Mouse (Mus musculus) thymus, adult 2 months (tissue): ENCODE measurements around the gene Tbl3. TPM values are rescaled to one million over a fixed set of nuclear protein-coding genes. Genes with fewer than 3 reads are reported as not detected.

Experiments used
- DNase-seq: peaks from one replicate; pipeline ENCODE4 v3.0.0; 2021
- H3K27ac ChIP-seq: fragments of 200-500 bp; 2 replicates; pipeline ENCODE4 v1.5.1; 2012; ENCODE audit warnings: low read length, control low read depth; ENCODE audit not compliant: control insufficient read depth, insufficient read depth
- H3K27me3 ChIP-seq: fragments of 200-500 bp; 2 replicates; pipeline ENCODE4 v1.6.1; 2012; ENCODE audit warnings: mild to moderate bottlenecking, low read length, moderate library complexity, mixed read lengths; ENCODE audit not compliant: control insufficient read depth, insufficient read depth
- H3K36me3 ChIP-seq: fragments of 200-500 bp; 2 replicates; pipeline ENCODE4 v1.6.1; 2012; ENCODE audit warnings: mild to moderate bottlenecking, low read length, moderate library complexity; ENCODE audit not compliant: control insufficient read depth, insufficient read depth
- H3K4me1 ChIP-seq: fragments of 200-500 bp; replicated peaks from 2 replicates; pipeline ENCODE4 v1.6.1; 2012; ENCODE audit warnings: low read length; ENCODE audit not compliant: control insufficient read depth, insufficient read depth
- H3K4me3 ChIP-seq: fragments of 200-500 bp; 2 replicates; pipeline ENCODE4 v1.5.1; 2012; ENCODE audit warnings: mild to moderate bottlenecking, low read length, control low read depth, moderate library complexity; ENCODE audit not compliant: control insufficient read depth, insufficient read depth
- CTCF ChIP-seq: fragments of 200-500 bp; IDR thresholded peaks from 2 replicates; pipeline ENCODE4 v1.5.1; 2012; ENCODE audit warnings: mild to moderate bottlenecking, control low read depth, low read length, moderate library complexity, borderline replicate concordance; ENCODE audit not compliant: control insufficient read depth, poor library complexity, insufficient read depth; ENCODE audit errors: extremely low read depth
- POLR2A ChIP-seq: fragments of 200-500 bp; IDR thresholded peaks from 2 replicates; pipeline ENCODE4 v1.6.1; 2012; ENCODE audit warnings: mild to moderate bottlenecking, low read length, control low read depth, moderate library complexity; ENCODE audit not compliant: control insufficient read depth, poor library complexity, insufficient read depth; ENCODE audit errors: extremely low read depth
- WGBS: fragments of 180-500 bp; shearing (Covaris S2); methylation state at CpG from one replicate; pipeline ENCODE4 v1.1.7; 2018; 5-methylcytosine and 5-hydroxymethylcytosine counted together
- polyA plus RNA-seq: library from polyadenylated mRNA; depleted of rRNA; stranded (reverse); fragments of >200 nt; gene quantifications from 2 replicates; pipeline ENCODE4 v1.2.3, GENCODE M21; 2012

Gene Tbl3
- polyA plus RNA-seq, 1 experiment, result 109 TPM

DNA sequence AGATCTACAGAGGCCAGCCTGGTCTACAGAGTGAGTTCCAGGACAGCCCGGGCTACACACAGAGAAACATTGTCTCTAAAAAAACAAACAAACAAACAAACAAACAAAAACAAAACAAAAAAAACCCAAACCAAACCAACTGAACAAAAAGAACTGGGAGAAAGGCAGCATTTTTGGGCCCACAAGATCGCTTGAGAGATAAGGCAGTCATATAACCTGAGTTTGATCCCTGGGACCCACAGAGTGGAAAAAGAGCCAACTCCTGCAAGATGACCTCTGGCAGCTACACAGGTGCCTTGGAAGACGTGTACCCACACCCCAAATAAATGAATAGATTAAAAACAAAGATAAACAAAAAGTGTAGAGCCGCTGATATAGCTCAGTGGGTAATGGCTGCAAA, 52.5 kb downstream of the Tbl3 start:
- 86% methylated on average over 4 of the region's 4 CpGs for WGBS
- Histone ChIP-seq H3K4me1 (peaks cover 14% of the 10 kb centered on the region; the same call in 1 of the 2 replicates), H3K4me3 (no peak overlapping the region), H3K27ac (no peak overlapping the region), H3K27me3 (peaks cover 10% of the 10 kb centered on the region; the same call in 1 of the 2 replicates), H3K36me3 (no peaks in the 10 kb centered on the region)
- DNase-seq, result no peak
- TF ChIP-seq CTCF (no peak), POLR2A (no peak)

- Histone ChIP-seq H3K27me3 (peaks cover 10% of the 10 kb centered on the region; the same call in 1 of the 2 replicates), H3K36me3 (no peaks in the 10 kb centered on the region), H3K27ac (no peak overlapping the region), H3K4me3 (no peak overlapping the region), H3K4me1 (peaks cover 20% of the 10 kb centered on the region)
- DNase-seq, result peak; percentile 73
- WGBS, result 14% methylated on average over 19 of the region's 19 CpGs
- TF ChIP-seq CTCF, result peak; percentile 98
- TF ChIP-seq POLR2A, result no peak
These were observed 53.3 kb downstream of the Tbl3 start for GRCm38 (mm10) chr17:24653967-24654710.

- no peak for DNase-seq
- Histone ChIP-seq H3K4me3 (no peak overlapping the region), H3K27ac (no peak overlapping the region), H3K27me3 (no peaks in the 10 kb centered on the region; the same call in 1 of the 2 replicates), H3K36me3 (no peaks in the 10 kb centered on the region), H3K4me1 (peaks cover 12% of the 10 kb centered on the region)
- WGBS, result 58% methylated on average over 3 of the region's 3 CpGs
- TF ChIP-seq CTCF, result no peak
- TF ChIP-seq POLR2A, result no peak
These were observed 55.6 kb downstream of the Tbl3 start for GRCm38 (mm10) chr17:24651835-24652234.

DNA sequence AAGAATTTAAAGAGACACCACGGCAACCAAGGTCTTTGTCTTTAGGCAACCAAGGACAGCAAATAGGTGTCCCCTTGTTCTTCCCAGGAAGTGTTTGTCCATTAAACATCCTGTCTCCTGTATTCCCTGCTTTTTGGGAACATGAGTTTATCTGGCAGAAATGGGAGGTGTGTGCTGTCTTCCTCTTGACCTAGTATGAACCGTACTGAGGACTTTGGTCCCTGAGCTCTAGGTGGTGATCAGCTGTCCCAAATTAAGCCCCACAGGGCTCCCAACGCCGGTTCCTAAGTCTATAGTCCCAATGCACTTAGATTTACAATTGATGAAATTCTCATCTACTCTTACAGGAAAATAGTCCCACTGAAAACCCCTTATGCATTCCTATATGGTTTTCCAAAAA, 56.7 kb downstream of the Tbl3 start:
- no peaks in the 10 kb centered on the region for H3K36me3 ChIP-seq
- H3K4me3 ChIP-seq, result no peak overlapping the region
- TF ChIP-seq CTCF (no peak), POLR2A (no peak)
- peaks cover 12% of the 10 kb centered on the region for H3K4me1 ChIP-seq
- no peaks in the 10 kb centered on the region; the same call in 1 of the 2 replicates for H3K27me3 ChIP-seq
- H3K27ac ChIP-seq, result no peak overlapping the region
- no peak for DNase-seq
- 90% methylated on average over 4 of the region's 4 CpGs for WGBS

DNA sequence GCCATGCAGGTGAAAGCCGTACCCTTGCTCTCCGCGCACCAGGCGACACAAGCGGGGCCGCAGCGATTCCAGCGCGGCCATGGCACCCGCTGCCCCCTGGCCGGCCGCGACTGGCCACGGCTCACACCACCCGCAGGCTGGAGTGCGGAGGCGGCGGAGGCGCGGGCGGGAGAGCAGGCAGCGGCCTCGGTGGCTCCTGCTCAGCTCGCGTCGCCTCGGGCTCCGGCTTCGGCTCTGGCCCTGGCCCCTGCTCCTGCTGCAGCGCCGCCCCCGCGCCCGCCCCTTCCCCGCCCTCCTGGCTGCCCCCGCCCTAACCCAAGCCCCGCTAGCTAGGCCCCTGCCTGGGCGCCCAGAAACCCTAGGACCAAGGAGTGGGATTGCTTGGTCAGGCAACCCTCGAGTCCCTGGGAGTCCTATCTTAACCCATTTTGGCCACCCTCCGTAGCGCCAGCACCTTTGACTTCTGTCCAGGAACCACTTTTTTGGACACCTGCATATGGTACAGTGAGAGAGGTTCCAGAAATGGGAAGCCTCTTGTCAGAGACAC, 57.3 kb downstream of the Tbl3 start, which contains the start of gene Slc9a3r2:
Gene Slc9a3r2 (minus strand): TSS at position 258 of the 547 bp plus-strand sequence.
- Histone ChIP-seq H3K4me1 (peaks cover 12% of the 10 kb centered on the region), H3K27ac (no peak within 1 kb of the TSS), H3K27me3 (no peaks in the 10 kb centered on the region; the same call in 1 of the 2 replicates), H3K4me3 (peak within 1 kb of the TSS; percentile 48), H3K36me3 (no peaks in the 10 kb centered on the region)
- DNase-seq, result peak; percentile 27
- 1% methylated on average over 37 of the region's 41 CpGs for WGBS
- no peak for TF ChIP-seq POLR2A
- no peak for TF ChIP-seq CTCF

- DNase-seq, result peak; percentile 12
- Histone ChIP-seq H3K4me1 (peaks cover 12% of the 10 kb centered on the region), H3K4me3 (peak overlapping the region; percentile 48), H3K27ac (no peak overlapping the region), H3K27me3 (no peaks in the 10 kb centered on the region; the same call in 1 of the 2 replicates), H3K36me3 (no peaks in the 10 kb centered on the region)
- WGBS, result 3% methylated on average over 35 of the region's 35 CpGs
- TF ChIP-seq POLR2A (no peak), CTCF (no peak)
These were observed 57.8 kb downstream of the Tbl3 start for GRCm38 (mm10) chr17:24649581-24650069.
